Mouse (Mus musculus): ENCODE data around the gene Hist2h2aa1. TPM values are rescaled to one million over a fixed set of nuclear protein-coding genes. Genes with fewer than 3 reads are reported as not detected.
A peak's percentile ranks its signal among the peaks of the same experiment; 100 is the strongest.
"Not testable (repeated sequence)": the region's sequence is repeated elsewhere in the genome, so short reads cannot be mapped to it uniquely, and the experiment has no call there.

Hist2h2aa1 gene
- polyA plus RNA-seq (2017; shearing (Covaris generic)), result 10 to 100 TPM in 1 of 2 experiments, not detected in 1; 46.6 TPM

- peak; percentile 74 for ATAC-seq
Measured at GRCm38 (mm10) chr3:96245003-96245886, at the start of gene Hist2h2aa1. Hist2h2aa1 (plus strand) TSS chr3:96245497.

GRCm38 (mm10) chr3:96195616-96196313 is 49.5 kb upstream of the Hist2h2aa1 start:
- no peak for ATAC-seq

- ATAC-seq, result no peak
Measured at GRCm38 (mm10) chr3:96196437-96197128, 48.7 kb upstream of the Hist2h2aa1 start.

GRCm38 (mm10) chr3:96197129-96197749 is 48.1 kb upstream of the Hist2h2aa1 start:
- peak; percentile 80 for ATAC-seq

- ATAC-seq, result peak; percentile 82
Measured at GRCm38 (mm10) chr3:96198181-96198580, 47.1 kb upstream of the Hist2h2aa1 start.

- ATAC-seq, result not testable (repeated sequence)
Measured at GRCm38 (mm10) chr3:96198601-96199251, 46.6 kb upstream of the Hist2h2aa1 start.

GRCm38 (mm10) chr3:96199731-96200130 is 45.6 kb upstream of the Hist2h2aa1 start:
- ATAC-seq, result no peak

- no peak for ATAC-seq
Measured at GRCm38 (mm10) chr3:96207819-96208218, 37.5 kb upstream of the Hist2h2aa1 start.

- no peak for ATAC-seq
Measured at GRCm38 (mm10) chr3:96209242-96209641, 36.1 kb upstream of the Hist2h2aa1 start.

- ATAC-seq, result peak; percentile 13
Measured at GRCm38 (mm10) chr3:96219191-96219641, 26.1 kb upstream of the Hist2h2aa1 start.

- ATAC-seq, result peak; percentile 70
Measured at GRCm38 (mm10) chr3:96219661-96220130, 25.6 kb upstream of the Hist2h2aa1 start, which contains the start of the genes Bola1 and Hist2h2ab. Bola1 (minus strand) TSS chr3:96219709. Hist2h2ab (plus strand) TSS chr3:96219865.

GRCm38 (mm10) chr3:96220131-96220764 is 25.0 kb upstream of the Hist2h2aa1 start:
- ATAC-seq, result peak; percentile 0

- peak; percentile 75 for ATAC-seq
Measured at GRCm38 (mm10) chr3:96220765-96221639, 24.3 kb upstream of the Hist2h2aa1 start, which contains the start of the genes Hist2h2ac and Hist2h2be. Hist2h2ac (minus strand) TSS chr3:96220880. Hist2h2be (plus strand) TSS chr3:96221119.

- ATAC-seq, result no peak
Measured at GRCm38 (mm10) chr3:96221640-96222038, 23.7 kb upstream of the Hist2h2aa1 start.

- ATAC-seq, result no peak
Measured at GRCm38 (mm10) chr3:96222774-96223173, 22.5 kb upstream of the Hist2h2aa1 start.

GRCm38 (mm10) chr3:96225421-96225820 is 19.9 kb upstream of the Hist2h2aa1 start:
- ATAC-seq, result no peak

- ATAC-seq, result no peak
Measured at GRCm38 (mm10) chr3:96226695-96227648, 18.3 kb upstream of the Hist2h2aa1 start.

GRCm38 (mm10) chr3:96228828-96229227 is 16.5 kb upstream of the Hist2h2aa1 start:
- no peak for ATAC-seq

- no peak for ATAC-seq
Measured at GRCm38 (mm10) chr3:96230404-96230803, 14.9 kb upstream of the Hist2h2aa1 start.
